Mouse (Mus musculus) forebrain, embryonic 12.5 days (tissue): ENCODE measurements at regions not wholly inside any gene's neighbourhood (a gene's known extent, or its start where the extent isn't known, plus 50 kb on each side); places are given as distances from the start of the nearest gene placed in this dataset.

Experiments
- ATAC-seq: fragments of 200-750 bp; cut with Nextera tagmentation; 2 replicates; pipeline ENCODE4 v1.8.0; 2017; ENCODE audit warnings: moderate TSS enrichment; ENCODE audit not compliant: low FRiP score
- H3K27ac ChIP-seq: fragments of 300-500 bp; sonication (generic); 2 replicates; pipeline ENCODE4 v1.5.1; 2016; ENCODE audit warnings: mild to moderate bottlenecking
- H3K27me3 ChIP-seq: fragments of 300-500 bp; sonication (generic); 2 replicates; pipeline ENCODE4 v1.6.1; 2016; ENCODE audit warnings: mild to moderate bottlenecking
- H3K36me3 ChIP-seq: fragments of 300-500 bp; sonication (generic); replicated peaks from 2 replicates; pipeline ENCODE4 v1.6.1; 2016; ENCODE audit warnings: mild to moderate bottlenecking
- H3K4me1 ChIP-seq: fragments of 300-500 bp; sonication (generic); 2 replicates; pipeline ENCODE4 v1.6.1; 2016
- H3K4me2 ChIP-seq: fragments of 300-500 bp; sonication (generic); 2 replicates; pipeline ENCODE4 v1.6.1; 2016; ENCODE audit warnings: mild to moderate bottlenecking, moderate library complexity
- H3K4me3 ChIP-seq: fragments of 300-500 bp; sonication (generic); replicated peaks from 2 replicates; pipeline ENCODE4 v1.5.1; 2016; ENCODE audit warnings: mild to moderate bottlenecking
- H3K9ac ChIP-seq: fragments of 300-500 bp; sonication (generic); 2 replicates; pipeline ENCODE4 v1.6.1; 2016; ENCODE audit warnings: mild to moderate bottlenecking
- H3K9me3 ChIP-seq: fragments of 300-500 bp; sonication (generic); 2 replicates; pipeline ENCODE4 v1.6.1; 2016
- WGBS: fragments of 180-500 bp; shearing (Covaris S2); methylation state at CpG from one replicate; pipeline ENCODE4 v1.1.7; 2016; 5-methylcytosine and 5-hydroxymethylcytosine counted together

- no peak for ATAC-seq
- Histone ChIP-seq H3K4me2 (no peak overlapping the region), H3K9ac (no peak overlapping the region), H3K4me3 (no peak overlapping the region), H3K27ac (no peak overlapping the region), H3K4me1 (no peaks in the 10 kb centered on the region), H3K36me3 (no peaks in the 10 kb centered on the region), H3K9me3 (no peaks in the 10 kb centered on the region), H3K27me3 (no peaks in the 10 kb centered on the region; the same call in 1 of the 2 replicates)
- 86% methylated on average over 4 of the region's 4 CpGs for WGBS
Measured at GRCm38 (mm10) chr2:61319226-61319625, 259.2 kb upstream of the Tank start.

DNA sequence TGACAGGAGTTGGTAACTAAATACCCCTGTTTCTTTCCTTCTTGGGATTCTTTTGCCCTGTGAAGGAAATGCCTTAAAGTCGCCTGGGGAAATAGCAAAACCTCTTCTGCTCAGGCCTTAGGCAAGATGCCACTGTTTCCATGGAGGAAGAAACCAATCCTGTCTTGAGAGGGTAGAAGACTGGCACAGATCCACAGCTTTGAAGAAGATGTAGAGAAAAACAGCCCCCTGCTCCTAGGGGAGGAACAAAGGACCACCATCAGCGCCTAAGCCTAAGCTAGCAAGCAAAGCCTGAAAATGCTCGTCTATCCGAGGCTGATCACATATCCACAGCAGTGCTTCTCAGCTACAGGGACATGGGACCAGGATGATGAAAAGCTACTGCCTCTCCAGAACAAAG, 268.0 kb upstream of the Tank start:
- Histone ChIP-seq H3K4me1 (no peaks in the 10 kb centered on the region), H3K27ac (no peak overlapping the region), H3K9ac (no peak overlapping the region), H3K4me2 (no peak overlapping the region), H3K36me3 (no peaks in the 10 kb centered on the region), H3K9me3 (no peaks in the 10 kb centered on the region), H3K4me3 (no peak overlapping the region), H3K27me3 (no peaks in the 10 kb centered on the region)
- WGBS, result 62% methylated on average over 4 of the region's 4 CpGs
- no peak for ATAC-seq

- Histone ChIP-seq H3K27me3 (no peaks in the 10 kb centered on the region), H3K27ac (no peak overlapping the region), H3K4me1 (no peaks in the 10 kb centered on the region), H3K9me3 (no peaks in the 10 kb centered on the region), H3K4me3 (no peak overlapping the region), H3K9ac (no peak overlapping the region), H3K4me2 (no peak overlapping the region), H3K36me3 (no peaks in the 10 kb centered on the region)
- WGBS, result 96% methylated on average over 2 of the region's 2 CpGs
- ATAC-seq, result no peak
Measured at GRCm38 (mm10) chr2:61309219-61309618, 269.2 kb upstream of the Tank start.

DNA sequence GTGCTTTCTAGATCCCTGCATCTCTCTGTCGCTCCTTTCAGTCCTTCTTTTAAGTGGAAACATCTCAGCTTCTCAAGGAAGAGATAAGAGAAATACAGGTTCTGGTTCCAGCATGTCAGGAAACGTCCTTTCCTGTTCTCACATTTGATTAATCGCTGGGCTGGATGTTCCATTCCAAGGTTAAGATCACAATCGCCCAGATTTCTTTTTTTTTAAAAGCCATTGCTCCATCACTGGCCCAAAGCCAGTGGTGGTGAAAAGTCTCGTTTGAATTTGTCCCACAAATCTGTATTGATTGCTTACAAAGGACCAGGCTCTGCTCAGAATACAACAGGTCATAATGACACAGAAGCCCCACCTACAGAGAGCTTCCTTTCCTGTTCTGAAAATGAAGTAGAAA, 281.2 kb upstream of the Tank start:
- no peak for ATAC-seq
- no peaks in the 10 kb centered on the region for H3K27me3 ChIP-seq
- WGBS, result 75% methylated on average over 5 of the region's 5 CpGs
- no peak overlapping the region for H3K4me2 ChIP-seq
- H3K36me3 ChIP-seq, result no peaks in the 10 kb centered on the region
- H3K9me3 ChIP-seq, result no peaks in the 10 kb centered on the region
- H3K4me3 ChIP-seq, result no peak overlapping the region
- H3K9ac ChIP-seq, result no peak overlapping the region
- no peak overlapping the region for H3K27ac ChIP-seq
- no peaks in the 10 kb centered on the region; the same call in 1 of the 2 replicates for H3K4me1 ChIP-seq

DNA sequence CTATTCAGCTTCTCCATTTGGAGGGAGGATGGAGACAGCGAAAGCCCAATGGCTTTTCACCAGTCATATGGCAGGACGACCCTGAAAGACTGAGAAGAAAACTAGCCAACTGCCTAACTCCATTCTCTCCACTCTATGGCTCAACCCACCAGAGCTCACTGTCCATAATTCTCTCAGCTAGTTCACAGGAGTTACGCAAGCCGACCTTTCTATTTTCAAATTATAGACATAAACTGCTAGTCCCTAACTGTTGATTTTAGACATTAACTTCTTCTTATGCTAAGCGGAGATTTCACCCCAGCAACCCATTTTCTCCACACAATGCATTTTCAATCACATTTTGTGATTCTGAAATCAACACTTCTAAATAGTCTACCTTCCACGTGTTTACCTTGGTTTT, 281.8 kb upstream of the Tank start:
- no peak for ATAC-seq
- H3K4me3 ChIP-seq, result no peak overlapping the region
- H3K9ac ChIP-seq, result no peak overlapping the region
- H3K27ac ChIP-seq, result no peak overlapping the region
- WGBS, result 85% methylated on average over 6 of the region's 6 CpGs
- no peaks in the 10 kb centered on the region for H3K9me3 ChIP-seq
- no peaks in the 10 kb centered on the region for H3K27me3 ChIP-seq
- H3K36me3 ChIP-seq, result no peaks in the 10 kb centered on the region
- no peak overlapping the region for H3K4me2 ChIP-seq
- no peaks in the 10 kb centered on the region; the same call in 1 of the 2 replicates for H3K4me1 ChIP-seq

DNA sequence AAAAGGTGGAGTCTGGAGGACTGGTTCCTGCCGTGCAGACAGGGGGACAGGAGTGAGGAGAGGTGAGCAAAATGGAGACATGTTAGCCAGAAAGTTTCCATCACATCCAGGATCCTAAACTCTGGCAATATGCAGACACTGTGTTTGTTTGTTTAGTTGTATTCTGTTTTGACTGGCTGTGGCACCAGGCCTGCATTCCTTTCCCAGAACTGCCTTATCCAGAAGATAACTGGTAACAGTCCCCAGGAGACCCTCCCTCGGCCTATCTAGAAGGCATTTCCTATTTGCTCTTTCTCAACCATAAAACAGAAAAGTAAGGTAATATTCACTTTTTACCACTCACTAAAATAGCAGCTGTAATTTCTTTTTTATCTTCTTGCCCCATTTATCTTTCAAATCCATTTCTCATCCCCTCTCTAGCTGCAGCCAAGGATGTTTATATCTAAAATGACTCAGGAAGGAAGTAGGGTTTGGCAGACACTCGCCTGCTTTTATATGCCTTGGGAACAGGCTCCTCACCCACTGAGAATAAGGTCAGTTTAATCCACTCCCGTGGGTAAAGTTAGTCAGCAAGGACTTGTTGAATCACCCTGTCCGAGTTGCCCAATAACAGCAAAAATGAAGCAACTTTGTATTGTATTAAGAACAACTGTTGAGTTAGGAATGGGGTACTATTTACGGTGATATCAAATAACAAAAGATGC, 283.0 kb upstream of the Tank start:
- no peak overlapping the region for H3K4me3 ChIP-seq
- no peak for ATAC-seq
- no peaks in the 10 kb centered on the region for H3K9me3 ChIP-seq
- H3K9ac ChIP-seq, result no peak overlapping the region
- no peaks in the 10 kb centered on the region for H3K27me3 ChIP-seq
- no peak overlapping the region for H3K4me2 ChIP-seq
- 66% methylated on average over 6 of the region's 6 CpGs for WGBS
- H3K27ac ChIP-seq, result no peak overlapping the region
- H3K36me3 ChIP-seq, result no peaks in the 10 kb centered on the region
- H3K4me1 ChIP-seq, result no peaks in the 10 kb centered on the region; the same call in 1 of the 2 replicates

DNA sequence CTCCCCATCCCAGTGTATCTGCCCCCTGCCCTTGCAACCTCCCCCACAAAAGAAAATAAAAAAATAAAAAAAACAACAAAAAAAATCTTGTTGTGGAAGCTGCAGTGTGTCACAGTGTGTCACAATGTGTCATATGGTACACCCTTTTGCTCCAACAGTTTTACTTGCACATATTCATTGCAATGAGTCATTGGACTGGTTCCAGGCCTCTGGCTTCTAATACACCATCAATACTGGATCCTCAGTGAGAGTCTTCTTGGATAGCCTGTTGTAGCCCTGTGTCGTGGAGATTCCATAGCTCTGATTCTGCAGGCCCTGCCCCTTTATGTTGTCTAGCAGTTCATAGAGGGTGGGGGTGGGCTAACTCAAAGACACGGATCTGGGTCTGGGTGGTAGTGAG, 290.1 kb upstream of the Tank start:
- 87% methylated on average over 2 of the region's 2 CpGs for WGBS
- Histone ChIP-seq H3K9ac (no peak overlapping the region), H3K36me3 (no peaks in the 10 kb centered on the region), H3K4me1 (no peaks in the 10 kb centered on the region), H3K9me3 (no peaks in the 10 kb centered on the region), H3K4me2 (no peak overlapping the region), H3K27me3 (no peaks in the 10 kb centered on the region), H3K4me3 (no peak overlapping the region), H3K27ac (no peak overlapping the region)
- ATAC-seq, result no peak

- H3K4me2 ChIP-seq, result no peak overlapping the region
- H3K4me3 ChIP-seq, result no peak overlapping the region
- 88% methylated on average over 6 of the region's 6 CpGs for WGBS
- H3K9ac ChIP-seq, result no peak overlapping the region
- H3K4me1 ChIP-seq, result no peaks in the 10 kb centered on the region
- ATAC-seq, result no peak
- no peaks in the 10 kb centered on the region; the same call in 1 of the 2 replicates for H3K27me3 ChIP-seq
- no peaks in the 10 kb centered on the region for H3K9me3 ChIP-seq
- H3K36me3 ChIP-seq, result no peaks in the 10 kb centered on the region
- no peak overlapping the region for H3K27ac ChIP-seq
Measured at GRCm38 (mm10) chr2:61284706-61285105, 293.7 kb upstream of the Tank start.

DNA sequence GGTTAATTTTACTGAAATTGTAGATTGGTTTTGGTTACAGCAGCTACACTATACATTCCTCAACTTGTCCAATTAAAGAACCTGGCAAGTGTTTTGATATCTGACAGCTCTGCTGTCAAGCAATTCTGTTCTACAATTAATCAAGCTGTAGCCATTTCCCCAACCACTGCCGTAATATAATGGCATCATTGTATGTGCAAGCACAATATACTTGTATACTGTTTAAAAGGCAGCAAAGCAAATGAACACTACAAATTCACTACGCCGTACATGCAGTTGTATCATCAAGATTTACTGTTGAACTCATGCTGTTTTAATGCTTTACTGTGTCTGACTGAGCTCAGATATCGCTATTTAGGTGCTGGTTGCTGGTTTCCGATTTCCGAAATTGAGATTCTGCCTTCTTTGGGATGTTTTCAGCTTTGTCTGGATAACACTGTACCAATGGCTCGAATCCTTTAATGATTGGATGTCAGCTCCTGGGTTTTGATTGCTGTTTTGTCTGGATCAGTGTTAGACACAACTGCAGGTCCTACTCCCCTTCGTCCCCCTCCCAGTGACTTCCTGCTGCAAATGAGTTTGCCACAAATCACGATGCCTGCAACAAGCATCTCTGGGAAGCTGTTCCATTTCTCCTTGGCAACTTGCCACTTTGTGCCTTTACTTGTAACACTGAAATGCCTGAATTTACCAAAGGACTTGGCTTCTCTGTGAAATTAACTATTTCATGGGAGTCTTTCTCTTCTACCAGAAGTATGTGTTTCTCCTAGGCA, 294.4 kb upstream of the Tank start:
- WGBS, result 58% methylated on average over 9 of the region's 9 CpGs
- H3K4me2 ChIP-seq, result no peak overlapping the region
- ATAC-seq, result peak; percentile 33; the same call in 1 of the 2 replicates

GRCm38 (mm10) chr2:61272721-61273120, 305.7 kb upstream of the Tank start:
- no peak overlapping the region for H3K27ac ChIP-seq
- no peaks in the 10 kb centered on the region for H3K9me3 ChIP-seq
- no peaks in the 10 kb centered on the region for H3K36me3 ChIP-seq
- H3K9ac ChIP-seq, result no peak overlapping the region
- no peak overlapping the region for H3K4me2 ChIP-seq
- WGBS, result 90% methylated on average over 5 of the region's 5 CpGs
- no peak overlapping the region for H3K4me3 ChIP-seq
- no peaks in the 10 kb centered on the region for H3K27me3 ChIP-seq
- no peak for ATAC-seq
- no peaks in the 10 kb centered on the region for H3K4me1 ChIP-seq

More for the DNA sequence above, 294.4 kb upstream of the Tank start:
- H3K27ac ChIP-seq, result no peak overlapping the region
- H3K36me3 ChIP-seq, result no peaks in the 10 kb centered on the region
- no peaks in the 10 kb centered on the region; the same call in 1 of the 2 replicates for H3K27me3 ChIP-seq
- no peak overlapping the region for H3K4me3 ChIP-seq
- no peak overlapping the region for H3K9ac ChIP-seq
- H3K4me1 ChIP-seq, result no peaks in the 10 kb centered on the region
- no peaks in the 10 kb centered on the region for H3K9me3 ChIP-seq

DNA sequence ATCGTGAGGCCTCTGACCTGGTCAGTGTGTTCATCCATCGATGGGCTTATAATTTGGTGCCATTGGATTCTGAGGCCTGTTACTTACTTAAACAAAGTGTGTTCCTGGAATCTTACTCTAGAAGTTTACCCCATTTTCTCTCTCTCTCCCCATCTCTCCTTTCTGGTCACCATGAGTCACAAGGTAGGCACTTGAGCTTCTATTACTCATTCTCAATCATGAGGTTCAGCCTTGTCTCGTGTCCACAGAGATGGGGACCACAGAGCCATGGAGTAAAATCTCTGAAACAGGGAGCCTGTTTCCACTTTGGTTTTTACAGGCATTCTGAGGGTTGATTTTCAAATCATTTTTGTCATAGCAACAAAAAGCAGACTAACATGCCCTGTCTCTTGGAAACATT, 304.7 kb upstream of the Rbms1 start:
- Histone ChIP-seq H3K27ac (no peak overlapping the region), H3K9me3 (no peaks in the 10 kb centered on the region), H3K4me2 (no peak overlapping the region), H3K4me3 (no peak overlapping the region), H3K9ac (no peak overlapping the region), H3K4me1 (no peaks in the 10 kb centered on the region), H3K36me3 (no peaks in the 10 kb centered on the region), H3K27me3 (no peaks in the 10 kb centered on the region)
- WGBS, result 91% methylated on average over 3 of the region's 3 CpGs
- ATAC-seq, result no peak

DNA sequence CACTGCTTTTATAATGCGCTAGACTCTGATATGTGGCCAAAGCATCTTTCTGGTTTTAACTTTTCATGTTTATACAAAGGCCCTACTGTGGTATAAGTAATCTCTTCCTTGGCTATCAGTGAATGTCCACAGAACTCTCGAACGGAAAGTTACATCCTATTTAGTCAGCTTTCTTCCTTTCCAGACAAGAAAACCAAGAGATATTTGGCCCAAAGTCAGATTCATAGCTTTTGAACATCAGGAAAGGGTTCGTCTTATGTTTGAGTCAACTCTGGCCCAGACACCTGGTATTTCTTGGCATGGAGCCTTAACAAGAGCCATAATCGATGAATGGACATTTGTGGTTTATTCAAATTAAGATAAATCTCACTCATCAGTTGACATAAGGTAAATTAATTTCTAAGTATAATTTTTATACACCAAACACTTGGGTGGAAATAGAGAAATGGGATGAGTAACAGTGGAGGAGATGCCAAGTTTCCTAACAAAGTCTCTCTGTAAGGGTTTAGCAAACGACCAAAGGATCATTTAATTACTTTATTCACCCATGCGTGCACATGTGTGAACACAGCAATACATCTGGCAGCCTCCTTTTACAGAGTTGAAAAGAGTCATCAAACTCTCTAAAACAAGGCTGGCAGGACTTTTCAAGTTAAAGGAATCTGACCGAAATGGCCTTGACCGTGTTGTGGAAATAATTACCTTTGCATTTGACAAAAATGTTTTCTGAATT, 287.2 kb upstream of the Rbms1 start:
- no peak overlapping the region for H3K27ac ChIP-seq
- WGBS, result 49% methylated on average over 9 of the region's 9 CpGs
- peak; percentile 46; the same call in 1 of the 2 replicates for ATAC-seq

More for the DNA sequence above, 287.2 kb upstream of the Rbms1 start:
- Histone ChIP-seq H3K36me3 (no peaks in the 10 kb centered on the region), H3K4me1 (peaks cover 8% of the 10 kb centered on the region), H3K9ac (no peak overlapping the region), H3K4me3 (no peak overlapping the region), H3K9me3 (no peaks in the 10 kb centered on the region), H3K27me3 (peaks cover 11% of the 10 kb centered on the region; the same call in 1 of the 2 replicates), H3K4me2 (no peak overlapping the region)
